Mouse (Mus musculus) right cerebral cortex, postnatal 14 days (tissue): ENCODE results near the gene Crisp4.

ENCODE experiments used
- DNase-seq: peaks from one replicate; pipeline ENCODE4 v3.0.0; 2022

Gene Crisp4

DNA sequence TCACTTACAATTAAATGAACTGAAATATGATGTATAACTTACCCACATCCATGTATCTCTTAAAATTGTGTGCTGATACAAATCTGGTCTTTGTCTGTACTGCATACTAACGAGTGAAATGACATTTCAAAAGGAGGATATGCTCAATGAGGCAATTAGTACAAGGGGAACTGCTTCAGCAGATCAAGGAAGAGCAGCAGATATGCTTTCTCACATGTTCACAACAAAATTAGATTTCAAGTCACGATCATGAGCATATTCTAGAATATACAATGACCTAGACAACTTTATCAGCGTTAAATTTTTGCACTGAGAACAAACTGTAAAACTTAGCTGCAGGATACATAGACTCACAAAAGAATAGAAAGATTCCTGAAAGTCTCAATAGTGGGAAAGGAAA, at the start of gene Crisp4:
TSS of gene Crisp4 (minus strand) at position 101 of the 400 bp plus-strand sequence.
- no peak for DNase-seq

DNA sequence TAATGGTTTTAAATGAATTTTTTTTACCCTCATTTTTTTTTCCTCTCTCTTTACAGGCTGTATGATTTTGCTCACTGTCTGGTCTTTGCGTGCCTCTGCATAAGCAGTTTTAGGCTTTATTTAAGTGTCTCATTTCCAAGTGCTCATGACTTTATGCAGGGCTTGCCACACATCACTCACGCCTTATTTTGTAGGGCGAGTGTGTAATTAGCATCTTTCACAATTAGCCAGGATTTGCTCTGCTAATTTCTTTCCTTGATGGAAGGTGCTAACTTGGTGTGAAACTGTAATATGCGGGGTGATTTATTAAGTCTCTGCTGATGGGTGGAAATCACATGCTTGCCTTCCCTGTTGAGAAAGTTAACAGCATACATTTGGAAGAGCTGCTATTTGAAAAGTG, 46.0 kb upstream of the Crisp4 start:
- DNase-seq = no peak

DNA sequence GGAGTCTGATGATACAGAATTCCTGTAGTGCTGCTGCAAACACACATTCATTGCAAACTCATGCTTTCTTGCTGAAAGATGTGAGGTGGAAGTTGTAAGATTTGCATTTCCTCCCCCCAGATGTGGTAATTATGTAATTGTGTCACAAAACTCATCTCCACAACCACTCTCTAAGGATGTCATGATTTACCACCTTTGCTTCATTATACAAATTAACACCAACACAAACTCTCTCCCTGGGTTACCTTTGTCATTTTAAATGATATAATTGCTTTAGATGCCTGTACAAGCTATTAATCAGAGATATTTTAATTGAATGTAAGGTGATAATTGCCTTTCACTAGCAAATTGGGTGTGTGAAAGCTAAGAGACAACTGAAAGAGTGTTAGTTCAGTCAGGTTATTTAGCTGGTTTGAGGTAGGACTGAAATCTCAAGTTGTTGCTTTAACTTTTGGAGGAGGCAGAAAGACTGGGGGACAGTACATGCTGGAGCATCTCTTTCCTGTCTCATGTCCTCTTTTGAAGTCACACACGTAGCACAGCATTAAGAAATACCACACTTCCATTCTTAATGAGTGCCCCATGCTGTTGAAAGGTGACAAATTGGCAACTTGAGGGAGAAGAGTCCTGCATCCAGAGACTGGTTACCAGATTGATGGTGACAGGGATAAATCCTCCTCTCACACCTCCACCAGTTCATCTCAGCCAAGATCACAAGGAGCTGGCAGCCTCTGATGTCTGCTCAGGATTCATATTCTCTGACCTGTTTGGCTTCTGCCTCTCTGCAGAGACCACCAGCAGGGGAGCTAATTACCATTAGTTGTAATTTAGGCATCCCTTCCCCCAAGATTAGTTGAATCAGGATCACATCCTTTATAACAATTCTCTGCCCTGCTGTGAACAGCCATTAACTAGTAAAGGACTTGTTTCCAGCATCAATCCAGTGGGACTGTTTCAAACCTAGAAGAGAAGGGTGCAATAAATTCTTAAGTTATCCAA, 45.3 kb upstream of the Crisp4 start:
- DNase-seq = no peak

DNA sequence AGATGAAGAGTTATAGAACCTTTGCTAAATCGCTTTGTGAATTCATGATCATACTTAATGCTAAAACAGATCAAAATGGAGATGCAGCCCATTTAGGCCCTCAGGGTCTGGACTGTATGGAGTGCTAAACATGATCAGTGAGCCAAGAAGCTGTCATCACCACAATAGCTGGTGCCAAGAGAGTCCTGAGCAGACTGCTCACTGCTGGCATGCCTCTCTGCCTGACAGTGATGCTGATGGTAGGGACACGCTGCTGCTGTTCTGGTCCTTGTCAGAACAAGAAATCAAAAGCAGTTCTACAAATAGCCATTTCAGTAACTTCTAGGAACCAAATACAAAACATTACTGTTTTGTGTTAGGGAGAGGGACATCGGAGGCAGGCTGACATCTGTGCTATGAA, 35.5 kb upstream of the Crisp4 start:
- peak; percentile 8 for DNase-seq

DNA sequence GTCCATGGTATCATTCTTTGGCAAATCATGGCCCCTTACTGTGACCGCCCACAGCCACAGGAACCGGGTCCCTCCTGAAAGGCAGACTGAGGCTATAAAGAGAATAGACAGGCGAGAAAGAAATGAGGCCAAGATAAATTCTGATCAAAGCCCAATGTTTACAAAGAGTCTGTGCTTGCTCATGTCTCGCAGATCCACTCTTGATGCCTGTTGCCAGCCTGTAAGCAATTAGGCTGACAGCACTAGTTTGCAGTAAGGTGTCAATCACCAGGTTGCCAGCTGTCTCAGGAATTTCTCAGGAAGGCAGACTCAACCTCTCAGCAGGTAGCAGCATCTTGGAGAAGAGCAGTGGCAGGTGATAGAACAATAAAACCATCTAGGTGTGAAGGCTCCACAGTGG, 24.9 kb upstream of the Crisp4 start:
- DNase-seq = no peak

DNA sequence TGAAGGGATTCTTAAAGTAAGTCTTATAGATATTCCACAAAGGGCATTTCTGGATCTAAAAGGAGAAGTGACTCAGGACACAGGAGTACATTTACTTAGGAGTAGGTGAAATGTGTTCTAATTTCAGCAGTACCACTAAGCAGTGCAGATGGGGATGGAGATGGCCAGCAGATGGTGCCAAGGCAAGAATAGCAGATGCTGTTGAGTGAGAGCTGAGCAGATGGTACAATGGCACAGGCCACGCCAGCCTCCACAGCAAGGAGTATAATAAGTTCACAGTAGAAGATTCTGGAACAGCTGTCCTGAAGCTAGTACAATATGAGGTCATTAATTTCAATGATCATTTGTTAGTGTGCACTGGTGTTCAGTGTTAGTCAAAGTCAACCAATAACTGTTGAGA, 22.6 kb upstream of the Crisp4 start:
- peak; percentile 20 for DNase-seq

DNA sequence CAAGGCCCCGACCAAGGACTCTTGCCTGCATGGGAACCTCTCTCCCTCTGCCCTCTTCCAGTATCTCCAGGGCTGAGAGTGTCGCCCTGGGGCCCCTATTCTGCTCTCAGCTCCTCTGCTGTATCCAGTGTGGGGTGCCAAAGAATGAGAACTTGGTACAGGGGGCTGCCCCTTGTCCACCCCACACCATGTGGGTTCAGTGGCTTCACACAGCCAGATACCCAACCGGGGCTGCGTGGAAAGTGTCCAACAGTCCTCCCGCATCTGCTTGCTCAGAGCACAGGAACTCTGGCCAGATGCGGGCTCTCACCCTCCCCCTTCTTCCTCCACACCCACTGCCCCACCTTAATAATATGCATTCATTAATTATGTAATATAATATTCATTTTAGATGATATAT, 13.4 kb upstream of the Crisp4 start:
- DNase-seq = no peak

DNA sequence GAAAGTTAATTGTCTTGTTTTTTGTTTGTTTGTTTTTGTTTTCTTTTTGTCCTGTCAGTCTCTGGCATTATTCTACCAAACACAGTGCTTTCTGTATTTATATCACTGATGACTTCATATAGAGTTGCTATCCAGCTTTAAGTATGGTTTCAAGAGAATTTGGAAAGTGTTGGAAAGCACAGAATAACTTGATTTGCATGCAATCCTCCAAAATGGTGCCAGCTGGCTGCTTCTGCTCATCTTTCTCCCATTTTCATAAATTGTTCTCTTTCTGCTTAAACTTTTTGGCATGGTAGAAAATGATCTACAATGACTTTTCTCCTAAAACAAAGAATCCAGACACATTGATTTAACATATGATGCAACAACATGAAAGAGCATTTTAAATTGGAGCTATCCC, 2.5 kb upstream of the Crisp4 start:
- DNase-seq = no peak

DNA sequence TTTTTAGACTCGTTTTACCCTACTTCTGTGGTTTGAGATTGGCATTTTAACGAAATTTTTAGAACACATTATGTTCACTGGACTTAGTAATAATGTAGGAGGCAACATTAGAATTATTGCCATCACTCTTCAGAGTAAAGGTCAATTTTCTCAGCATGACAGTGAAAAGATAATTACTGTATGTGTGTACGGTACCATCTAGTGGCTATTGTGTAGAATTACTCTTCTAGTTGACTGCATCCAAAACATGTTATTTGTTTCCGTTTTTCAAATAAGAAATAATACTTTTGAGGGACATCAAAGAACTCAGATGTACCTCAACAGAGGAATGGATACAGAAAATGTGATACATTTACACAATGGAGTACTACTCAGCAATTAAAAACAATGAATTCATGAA, 14.0 kb downstream of the Crisp4 start:
- DNase-seq = no peak

DNA sequence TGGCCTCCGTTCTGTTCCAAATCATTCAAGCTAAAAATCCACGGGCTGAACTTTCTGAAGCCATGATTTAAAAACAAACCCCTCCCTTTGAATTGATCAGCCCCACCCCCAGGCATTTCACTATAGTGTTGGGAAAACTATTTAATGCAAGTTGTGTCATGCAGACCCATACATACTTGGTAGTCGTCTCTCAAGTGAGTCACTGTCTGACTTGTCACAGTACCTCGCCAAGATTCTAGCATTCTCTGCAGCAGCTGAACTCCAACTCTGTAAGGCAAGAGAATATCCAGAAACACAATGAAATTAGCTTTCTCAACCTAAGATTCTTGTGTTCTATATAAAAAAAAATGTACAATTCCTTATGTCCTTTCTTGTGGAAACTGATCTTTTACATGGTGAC, 15.7 kb downstream of the Crisp4 start:
- no peak for DNase-seq

DNA sequence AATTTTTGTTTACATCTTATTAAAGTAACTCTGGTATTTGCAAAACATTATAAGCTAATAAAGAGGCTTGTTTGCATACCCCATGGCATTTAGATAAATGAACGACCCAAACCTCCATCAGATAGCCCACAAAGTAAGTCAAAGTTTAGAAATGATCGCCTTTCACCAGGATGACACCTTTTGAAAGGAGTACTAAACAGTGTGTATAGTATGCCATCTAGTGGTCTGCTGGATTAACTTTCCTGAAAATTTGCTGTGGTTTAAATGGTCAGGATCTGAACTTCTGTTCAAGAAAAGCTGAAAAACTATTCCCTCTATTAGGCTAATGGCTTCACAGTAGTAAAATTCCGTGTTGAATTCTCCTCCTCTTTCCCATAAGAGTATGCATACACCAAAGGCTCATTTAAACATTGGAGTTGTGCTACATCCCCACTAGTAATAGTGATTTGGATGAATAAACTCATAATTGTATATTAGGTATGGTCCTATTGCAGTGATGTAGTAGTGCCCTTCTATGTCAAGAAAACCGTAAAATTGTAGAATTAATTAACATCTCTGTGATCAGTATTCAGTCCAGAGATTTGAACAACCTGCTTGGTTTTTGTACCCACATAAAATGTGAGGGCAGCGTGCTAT, 38.9 kb downstream of the Crisp4 start:
- DNase-seq = no peak

DNA sequence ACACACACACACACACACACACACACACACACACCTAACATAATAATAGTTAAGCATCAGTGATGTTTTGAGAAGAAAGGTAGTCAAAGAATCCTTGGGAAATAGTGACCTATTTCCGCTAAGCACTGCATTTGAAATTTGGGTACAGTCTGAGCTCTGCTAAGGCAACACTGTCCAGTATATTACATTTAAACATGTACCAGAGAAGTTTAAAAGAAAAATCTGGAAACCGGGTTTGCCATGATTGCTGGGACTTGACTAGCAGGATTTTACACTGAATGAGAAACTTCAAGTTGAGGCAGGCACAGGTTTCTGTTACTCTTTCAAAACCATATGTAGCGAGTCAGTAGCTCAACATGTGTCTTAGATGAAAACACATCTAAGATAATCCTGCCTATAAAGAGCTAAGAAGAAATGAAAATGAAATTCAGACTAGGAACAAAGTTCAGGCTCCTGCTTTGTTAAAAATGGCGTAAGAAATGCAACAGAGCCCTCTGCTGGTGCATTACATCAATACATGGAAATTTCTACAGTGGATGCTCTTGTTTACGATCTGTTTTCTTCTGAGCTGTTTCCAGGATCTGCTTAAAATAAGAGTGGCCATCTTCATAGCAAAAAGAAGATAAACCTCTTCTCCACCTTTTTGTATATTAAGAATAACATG, 39.7 kb downstream of the Crisp4 start:
- DNase-seq = no peak

DNA sequence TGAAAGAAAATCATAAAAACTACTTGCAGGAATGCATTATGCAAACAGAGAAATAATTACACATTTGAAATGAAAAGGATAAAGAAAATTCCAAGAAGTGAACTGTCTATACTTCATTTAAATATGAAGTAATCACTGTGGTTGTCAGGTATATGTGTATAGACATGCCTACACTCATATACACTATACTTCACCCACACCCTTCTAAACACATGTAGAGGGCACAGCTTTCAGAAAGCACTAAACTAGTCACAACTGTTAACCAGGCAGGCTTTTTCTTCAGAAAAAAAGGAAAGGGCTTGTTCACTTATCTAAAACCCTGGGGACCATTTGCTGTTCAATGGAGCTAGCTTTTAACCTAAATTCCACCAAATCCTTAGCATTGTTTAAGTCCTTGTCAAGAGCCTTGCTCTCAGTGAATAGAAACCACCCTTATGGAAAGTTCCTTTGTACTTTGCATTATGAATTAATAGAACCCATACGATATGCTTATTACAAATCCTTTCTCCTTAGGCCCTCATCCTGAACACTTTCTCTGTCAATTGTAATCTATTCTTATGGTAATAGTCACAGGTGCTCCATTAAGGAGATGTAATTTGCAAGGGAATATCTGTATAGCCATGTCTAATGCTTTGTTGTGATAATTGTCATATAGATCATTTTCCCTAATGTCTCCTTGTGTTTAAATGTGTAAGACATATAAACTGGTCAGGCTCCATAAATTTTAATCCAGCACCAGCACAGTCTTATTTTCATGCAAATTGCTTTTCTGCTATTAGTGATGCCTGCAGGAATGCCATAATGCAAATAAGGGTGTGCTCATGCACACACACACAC, 40.5 kb downstream of the Crisp4 start:
- DNase-seq = no peak
